Mouse (Mus musculus): ENCODE measurements around the gene Tcte2. TPM values are rescaled to one million over a fixed set of nuclear protein-coding genes. Genes with fewer than 3 reads are reported as not detected.

Tcte2 gene
- total and polyA plus RNA-seq, 2 experiments from 2014 or later, result 9.8 to 18.7 TPM

DNA sequence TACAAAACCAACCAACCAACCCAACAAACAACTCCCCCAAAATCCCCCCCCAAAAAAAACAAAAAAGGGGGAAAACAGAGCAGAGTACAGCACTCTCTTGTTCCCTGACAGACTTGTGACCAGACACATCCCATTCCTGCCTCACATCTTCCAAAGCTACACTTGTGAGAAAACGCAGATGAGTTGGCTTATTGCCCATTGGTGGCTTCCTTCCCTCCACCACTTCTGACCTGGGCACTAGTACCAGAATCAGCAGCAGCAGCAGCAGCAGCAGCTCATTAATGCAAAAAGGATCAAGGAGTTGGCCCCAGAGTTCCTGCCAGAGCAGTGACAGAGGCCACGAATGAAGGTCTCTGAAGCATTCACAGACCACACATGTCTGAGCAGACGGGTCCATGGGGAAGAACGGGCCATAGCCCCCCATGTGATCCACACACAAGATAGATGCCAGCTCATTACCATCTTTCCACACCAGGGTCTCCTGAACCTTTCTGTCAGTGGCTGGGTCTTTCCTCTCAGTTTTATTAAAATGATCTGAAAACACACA lies 36.5 kb downstream of the Tcte2 start:
- TF ChIP-seq CTCF (IDR thresholded peaks at IDR 0.05; ENCODE audit: low read depth), result no peak
- no peak overlapping the region for H3K27ac ChIP-seq
- DNase-seq (ENCODE audit: low spot score), result peak; percentile 48
- no peaks in the 10 kb centered on the region for H3K36me3 ChIP-seq (ENCODE audit: insufficient read depth, low read length)
- H3K27me3 ChIP-seq (ENCODE audit: insufficient read depth, low read length), result no peaks in the 10 kb centered on the region
- H3K9me3 ChIP-seq (ENCODE audit: low read length), result no peaks in the 10 kb centered on the region
- whole genome bisulfite sequencing, result 21% methylated on average over 4 of the region's 4 CpGs
- no peaks in the 10 kb centered on the region for H3K4me1 ChIP-seq (ENCODE audit: insufficient read depth, low read length)
- ATAC-seq, result peak; percentile 70
- H3K9ac ChIP-seq (replicated peaks; ENCODE audit: low read length), result no peak overlapping the region
- no peak overlapping the region for H3K4me3 ChIP-seq (ENCODE audit: low read length)
- no peak overlapping the region for H3K4me2 ChIP-seq (ENCODE audit: low read depth, low read length)

DNA sequence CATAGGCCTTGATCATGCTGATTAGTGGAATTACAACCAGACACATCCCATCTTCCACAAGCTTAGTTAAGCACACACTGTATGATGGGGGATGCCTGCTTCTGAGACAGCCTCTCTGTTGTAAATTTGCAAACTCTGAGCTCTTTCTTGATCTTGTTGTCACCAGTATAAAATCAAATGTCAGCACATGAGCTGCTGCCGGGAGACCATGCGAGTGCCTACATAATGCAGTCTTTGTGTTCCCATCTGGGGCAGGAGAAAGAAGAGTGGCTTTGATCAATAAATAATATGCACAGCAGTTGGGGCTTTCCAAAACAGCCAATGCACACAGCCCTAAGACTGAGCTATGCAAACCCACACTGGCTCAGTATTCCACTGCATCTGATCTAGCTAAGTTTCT lies 39.2 kb downstream of the Tcte2 start:
- H3K27ac ChIP-seq, result no peak overlapping the region; the same call in 1 of the 2 replicates

DNA sequence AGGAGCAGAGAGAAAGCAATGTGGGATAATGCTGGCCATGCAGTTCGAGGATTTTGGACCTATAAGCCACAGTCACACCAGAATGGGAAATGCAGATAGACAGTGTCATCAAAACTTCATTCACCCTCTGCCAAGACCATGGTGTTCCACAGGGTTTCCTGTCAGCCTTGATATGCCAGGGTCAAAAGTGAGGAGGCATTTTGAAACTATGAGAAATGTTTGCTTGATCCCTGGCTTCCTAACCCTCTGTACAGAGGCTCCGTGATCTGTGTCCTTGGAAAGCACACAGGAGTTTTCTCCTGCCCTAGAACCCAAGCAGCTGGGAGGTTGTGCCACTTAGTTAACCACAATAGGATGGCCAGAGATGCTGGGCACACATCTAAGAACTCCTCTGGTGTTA lies 40.3 kb downstream of the Tcte2 start:
- H3K27ac ChIP-seq, result no peak overlapping the region
- ATAC-seq (no peak), DNase-seq (ENCODE audit: low spot score) (no peak)
- no peaks in the 10 kb centered on the region for H3K36me3 ChIP-seq (ENCODE audit: insufficient read depth, low read length)
- 86% methylated on average over 2 of the region's 2 CpGs for WGBS
- no peak overlapping the region for H3K9ac ChIP-seq (replicated peaks; ENCODE audit: low read length)
- no peak overlapping the region for H3K4me2 ChIP-seq (ENCODE audit: low read depth, low read length)
- no peaks in the 10 kb centered on the region for H3K4me1 ChIP-seq (ENCODE audit: insufficient read depth, low read length)
- H3K9me3 ChIP-seq (ENCODE audit: low read length), result no peaks in the 10 kb centered on the region
- no peak overlapping the region for H3K4me3 ChIP-seq (ENCODE audit: low read length)
- no peak for TF ChIP-seq CTCF (IDR thresholded peaks at IDR 0.05; ENCODE audit: low read depth)
- H3K27me3 ChIP-seq (ENCODE audit: insufficient read depth, low read length), result no peaks in the 10 kb centered on the region

More for the DNA sequence above, 39.2 kb downstream of the Tcte2 start:
- no peaks in the 10 kb centered on the region for H3K27me3 ChIP-seq (ENCODE audit: insufficient read depth, low read length)
- H3K36me3 ChIP-seq (ENCODE audit: insufficient read depth, low read length), result no peaks in the 10 kb centered on the region
- no peak overlapping the region for H3K9ac ChIP-seq (replicated peaks; ENCODE audit: low read length)
- no peaks in the 10 kb centered on the region for H3K4me1 ChIP-seq (ENCODE audit: insufficient read depth, low read length)
- DNase-seq (ENCODE audit: low spot score) (no peak), ATAC-seq (peak; percentile 82)
- H3K4me3 ChIP-seq (ENCODE audit: low read length), result no peak overlapping the region
- H3K9me3 ChIP-seq (ENCODE audit: low read length), result no peaks in the 10 kb centered on the region
- no peak overlapping the region for H3K4me2 ChIP-seq (ENCODE audit: low read depth, low read length)
- WGBS, result 21% methylated on average over 2 of the region's 2 CpGs
- TF ChIP-seq CTCF (IDR thresholded peaks at IDR 0.05; ENCODE audit: low read depth), result no peak

DNA sequence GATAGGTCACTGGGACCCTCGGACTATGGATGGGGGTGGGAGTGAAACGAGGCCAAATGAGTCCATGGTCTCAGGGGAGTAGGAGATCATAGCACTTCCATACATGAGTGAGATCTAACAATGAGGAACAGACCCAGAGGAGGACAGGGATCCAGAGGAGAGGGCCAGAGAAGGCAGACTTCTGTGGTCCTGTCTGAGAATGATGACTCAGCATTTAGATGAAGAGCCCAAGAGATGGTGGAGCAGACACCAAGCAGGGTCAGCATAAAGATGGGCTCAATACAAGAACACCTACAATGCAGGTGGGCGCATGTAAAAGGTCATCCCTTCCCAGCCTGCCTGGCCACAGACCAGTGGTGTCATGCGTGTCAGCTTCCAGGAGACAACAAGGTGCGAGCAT lies 41.4 kb downstream of the Tcte2 start:
- Histone ChIP-seq H3K4me1 (ENCODE audit: insufficient read depth, low read length) (no peaks in the 10 kb centered on the region), H3K27me3 (ENCODE audit: insufficient read depth, low read length) (no peaks in the 10 kb centered on the region), H3K27ac (no peak overlapping the region), H3K36me3 (ENCODE audit: insufficient read depth, low read length) (no peaks in the 10 kb centered on the region), H3K4me3 (ENCODE audit: low read length) (no peak overlapping the region), H3K9me3 (ENCODE audit: low read length) (no peaks in the 10 kb centered on the region), H3K4me2 (ENCODE audit: low read depth, low read length) (no peak overlapping the region), H3K9ac (replicated peaks; ENCODE audit: low read length) (no peak overlapping the region)
- ATAC-seq (no peak), DNase-seq (ENCODE audit: low spot score) (no peak)
- 91% methylated on average over 5 of the region's 5 CpGs for WGBS
- TF ChIP-seq CTCF (IDR thresholded peaks at IDR 0.05; ENCODE audit: low read depth), result no peak

DNA sequence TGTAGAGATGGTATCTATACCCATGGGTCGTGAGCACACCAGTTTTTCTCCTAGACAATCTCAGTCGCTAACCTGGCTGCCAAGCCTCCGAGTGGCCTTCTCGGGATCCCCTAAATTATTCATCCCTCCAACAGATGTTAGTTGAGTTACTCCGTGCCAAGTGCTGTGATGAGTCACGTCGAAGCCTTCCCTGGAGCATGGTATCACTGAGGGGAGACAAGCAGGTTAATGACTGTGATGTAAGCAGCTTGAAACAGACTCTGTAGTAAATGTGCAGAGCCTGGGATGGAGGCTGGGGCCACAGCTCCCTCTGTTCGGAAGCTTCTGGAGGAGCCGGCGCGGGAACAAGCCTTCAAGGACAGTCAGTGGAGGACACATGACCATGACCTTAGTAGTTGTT lies 44.2 kb downstream of the Tcte2 start:
- no peak for TF ChIP-seq CTCF (IDR thresholded peaks at IDR 0.05; ENCODE audit: low read depth)
- Histone ChIP-seq H3K9ac (replicated peaks; ENCODE audit: low read length) (no peak overlapping the region), H3K4me1 (ENCODE audit: insufficient read depth, low read length) (no peaks in the 10 kb centered on the region), H3K4me3 (ENCODE audit: low read length) (no peak overlapping the region), H3K36me3 (ENCODE audit: insufficient read depth, low read length) (no peaks in the 10 kb centered on the region), H3K9me3 (ENCODE audit: low read length) (no peaks in the 10 kb centered on the region), H3K4me2 (ENCODE audit: low read depth, low read length) (no peak overlapping the region), H3K27ac (no peak overlapping the region), H3K27me3 (ENCODE audit: insufficient read depth, low read length) (no peaks in the 10 kb centered on the region)
- ATAC-seq (no peak), DNase-seq (ENCODE audit: low spot score) (no peak)
- WGBS, result 72% methylated on average over 11 of the region's 11 CpGs

DNA sequence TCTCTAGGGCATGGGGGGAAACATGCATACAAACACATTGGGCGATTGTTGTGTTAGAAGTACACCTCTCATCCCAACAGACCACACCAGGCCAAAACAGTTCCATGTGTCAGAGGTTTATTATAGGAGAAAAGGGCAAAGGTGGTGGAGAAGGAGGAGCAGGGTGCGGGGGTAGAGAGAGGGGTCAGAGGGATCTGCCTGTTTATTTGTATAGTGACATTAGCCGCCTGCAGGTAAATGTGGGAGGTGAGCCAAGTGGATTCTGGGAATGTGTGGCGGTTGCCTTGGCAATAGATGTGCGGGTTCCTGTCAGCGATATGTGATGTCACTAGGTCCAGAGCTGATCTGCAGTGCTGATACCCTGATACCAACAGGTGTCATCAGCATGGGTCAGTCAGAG lies 45.3 kb downstream of the Tcte2 start:
- 87% methylated on average over 6 of the region's 6 CpGs for WGBS
- no peak for TF ChIP-seq CTCF (IDR thresholded peaks at IDR 0.05; ENCODE audit: low read depth)
- no peaks in the 10 kb centered on the region for H3K27me3 ChIP-seq (ENCODE audit: insufficient read depth, low read length)
- DNase-seq (ENCODE audit: low spot score), result no peak
- H3K4me2 ChIP-seq (ENCODE audit: low read depth, low read length), result no peak overlapping the region
- H3K9ac ChIP-seq (replicated peaks; ENCODE audit: low read length), result no peak overlapping the region
- no peak overlapping the region for H3K4me3 ChIP-seq (ENCODE audit: low read length)
- H3K36me3 ChIP-seq (ENCODE audit: insufficient read depth, low read length), result no peaks in the 10 kb centered on the region
- no peaks in the 10 kb centered on the region for H3K9me3 ChIP-seq (ENCODE audit: low read length)
- no peak overlapping the region for H3K27ac ChIP-seq
- H3K4me1 ChIP-seq (ENCODE audit: insufficient read depth, low read length), result no peaks in the 10 kb centered on the region
- ATAC-seq, result no peak

DNA sequence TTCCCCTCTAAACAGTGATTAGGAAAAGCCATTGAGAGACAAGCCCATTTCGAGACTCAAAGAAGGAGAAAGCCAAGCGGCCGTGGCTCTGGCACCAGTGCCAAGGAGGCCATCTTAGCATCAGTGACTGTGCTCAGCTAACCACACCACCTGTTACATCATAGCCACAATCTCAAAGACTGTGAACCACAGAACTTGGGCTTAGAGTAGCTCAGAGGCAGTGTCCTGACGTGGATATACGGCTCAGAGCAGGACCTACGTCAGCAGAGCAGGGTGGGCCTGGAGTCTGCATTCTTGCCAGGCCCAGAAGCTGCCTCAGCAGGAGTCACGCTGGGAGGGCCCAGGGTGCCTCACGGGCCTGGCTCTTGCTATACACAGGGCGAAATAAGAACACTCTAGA lies 46.1 kb downstream of the Tcte2 start:
- H3K9ac ChIP-seq (replicated peaks; ENCODE audit: low read length), result no peak overlapping the region
- no peak overlapping the region for H3K4me3 ChIP-seq (ENCODE audit: low read length)
- no peak for ATAC-seq
- no peak overlapping the region for H3K27ac ChIP-seq
- no peak for DNase-seq (ENCODE audit: low spot score)
- TF ChIP-seq CTCF (IDR thresholded peaks at IDR 0.05; ENCODE audit: low read depth), result no peak
- H3K4me1 ChIP-seq (ENCODE audit: insufficient read depth, low read length), result no peaks in the 10 kb centered on the region
- 66% methylated on average over 9 of the region's 9 CpGs for WGBS
- H3K4me2 ChIP-seq (ENCODE audit: low read depth, low read length), result no peak overlapping the region
- no peaks in the 10 kb centered on the region for H3K36me3 ChIP-seq (ENCODE audit: insufficient read depth, low read length)
- no peaks in the 10 kb centered on the region for H3K27me3 ChIP-seq (ENCODE audit: insufficient read depth, low read length)
- no peaks in the 10 kb centered on the region for H3K9me3 ChIP-seq (ENCODE audit: low read length)
